Mouse (Mus musculus) testis, adult 2 months (tissue): Measurements from ENCODE around the gene Hdac7. TPM values are rescaled to one million over a fixed set of nuclear protein-coding genes. Genes with fewer than 3 reads are reported as not detected.

ENCODE experiments used
- H3K27ac ChIP-seq: fragments of 200-500 bp; 2 replicates; pipeline ENCODE4 v1.5.1; 2012; ENCODE audit warnings: low read depth, low read length; ENCODE audit not compliant: control insufficient read depth, insufficient read depth
- H3K27me3 ChIP-seq: fragments of 200-500 bp; 2 replicates; pipeline ENCODE4 v1.6.1; 2012; ENCODE audit warnings: mild to moderate bottlenecking, low read length, moderate library complexity; ENCODE audit not compliant: control insufficient read depth, insufficient read depth
- H3K36me3 ChIP-seq: fragments of 200-500 bp; 2 replicates; pipeline ENCODE4 v1.6.1; 2012; ENCODE audit warnings: mild to moderate bottlenecking, low read length; ENCODE audit not compliant: control insufficient read depth, insufficient read depth
- H3K4me1 ChIP-seq: fragments of 200-500 bp; 2 replicates; pipeline ENCODE4 v1.6.1; 2012; ENCODE audit warnings: low read length; ENCODE audit not compliant: control insufficient read depth, insufficient read depth
- H3K4me3 ChIP-seq: fragments of 200-500 bp; 2 replicates; pipeline ENCODE4 v1.5.1; 2012; ENCODE audit warnings: low read depth, mild to moderate bottlenecking, low read length, moderate library complexity, mixed read lengths; ENCODE audit not compliant: control insufficient read depth
- CTCF ChIP-seq: fragments of 200-500 bp; IDR thresholded peaks from 2 replicates; pipeline ENCODE4 v1.5.1; 2012; ENCODE audit warnings: low read depth, mild to moderate bottlenecking, inconsistent platforms, low read length, moderate library complexity; ENCODE audit not compliant: control insufficient read depth, insufficient read depth, insufficient replicate concordance
- POLR2A ChIP-seq: fragments of 200-500 bp; IDR thresholded peaks from 2 replicates; pipeline ENCODE4 v1.6.1; 2012; ENCODE audit warnings: low read depth, mild to moderate bottlenecking, inconsistent platforms, low read length, moderate library complexity; ENCODE audit not compliant: control insufficient read depth
- polyA plus RNA-seq: library from polyadenylated mRNA; depleted of rRNA; stranded (reverse); fragments of >200 nt; gene quantifications from 2 replicates; pipeline ENCODE4 v1.2.3, GENCODE M21; 2012

The Hdac7 gene
- polyA plus RNA-seq, 1 experiment, result 6.1 TPM

DNA sequence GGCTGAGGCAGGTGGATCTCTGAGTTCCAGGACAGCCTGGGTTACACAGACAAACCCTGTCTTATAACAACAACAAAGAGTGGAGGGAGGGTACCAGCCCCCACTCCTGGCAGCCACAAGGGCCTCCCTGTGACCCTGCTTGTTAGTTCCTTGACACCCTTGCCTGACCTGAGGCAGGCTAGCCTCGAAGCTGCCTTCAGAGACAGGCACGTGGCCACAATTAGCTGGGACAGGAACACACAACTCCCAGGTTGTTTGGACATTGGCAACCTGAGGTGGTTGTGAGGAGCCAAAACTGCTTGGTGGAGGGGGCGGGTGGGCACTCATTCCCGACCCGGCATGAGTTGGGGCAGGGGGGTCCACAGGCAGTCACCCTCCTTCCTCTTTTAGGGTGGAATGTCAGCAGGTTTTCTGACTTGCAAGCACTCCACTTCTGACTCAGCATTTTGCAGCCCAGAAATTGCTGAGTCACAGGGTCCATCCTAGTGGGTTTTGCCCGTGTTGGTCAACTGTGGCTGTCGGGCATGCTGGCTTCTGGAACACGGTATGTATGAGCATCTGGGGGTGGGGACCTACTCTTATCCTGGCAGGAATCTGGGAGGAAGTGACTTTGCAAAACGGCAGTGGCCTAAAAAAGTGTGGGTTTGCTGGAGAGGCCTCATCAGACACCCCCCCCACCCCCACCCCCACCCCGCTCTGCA, 57.7 kb downstream of the Hdac7 start:
- TF ChIP-seq CTCF (no peak), POLR2A (no peak)
- H3K4me1 ChIP-seq, result peaks cover 11% of the 10 kb centered on the region
- no peak overlapping the region for H3K27ac ChIP-seq
- no peaks in the 10 kb centered on the region for H3K27me3 ChIP-seq
- no peaks in the 10 kb centered on the region for H3K36me3 ChIP-seq
- no peak overlapping the region for H3K4me3 ChIP-seq

DNA sequence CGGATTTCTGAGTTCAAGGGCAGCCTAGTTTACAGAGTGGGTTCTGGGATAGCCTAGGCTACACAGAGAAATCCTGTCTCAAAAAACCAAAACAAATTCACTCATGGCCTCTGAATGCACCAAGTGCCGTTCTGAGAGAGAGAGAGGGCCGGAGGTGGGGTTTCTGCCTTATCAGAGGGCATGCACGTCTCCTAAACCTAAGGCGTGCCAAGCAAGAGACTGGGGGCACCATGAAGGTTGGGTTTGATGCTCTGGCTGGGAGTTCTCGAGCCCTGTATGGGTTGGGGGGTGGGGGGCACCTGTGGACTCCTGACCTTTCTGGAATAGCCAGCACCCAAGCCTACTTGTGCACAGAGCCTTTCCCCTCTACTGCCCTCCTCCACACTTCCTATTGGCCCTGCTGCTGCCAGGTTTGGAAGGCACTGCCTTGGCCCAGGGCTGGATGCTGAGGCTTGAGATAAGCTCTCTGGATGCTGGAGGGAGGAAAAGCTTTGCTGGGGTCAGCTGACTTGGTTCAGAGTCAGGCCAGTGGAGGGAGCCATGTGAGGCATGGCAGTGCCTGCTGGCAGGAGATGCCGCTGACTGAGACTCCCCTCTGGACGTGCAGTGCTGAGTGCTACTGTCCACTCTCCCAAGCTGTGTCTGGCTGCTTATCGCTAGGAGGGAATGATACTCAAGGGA, 58.4 kb downstream of the Hdac7 start:
- H3K27me3 ChIP-seq, result no peaks in the 10 kb centered on the region
- no peak for TF ChIP-seq POLR2A
- TF ChIP-seq CTCF, result no peak
- no peaks in the 10 kb centered on the region for H3K36me3 ChIP-seq
- H3K4me3 ChIP-seq, result no peak overlapping the region
- no peak overlapping the region for H3K27ac ChIP-seq
- peaks cover 11% of the 10 kb centered on the region for H3K4me1 ChIP-seq

DNA sequence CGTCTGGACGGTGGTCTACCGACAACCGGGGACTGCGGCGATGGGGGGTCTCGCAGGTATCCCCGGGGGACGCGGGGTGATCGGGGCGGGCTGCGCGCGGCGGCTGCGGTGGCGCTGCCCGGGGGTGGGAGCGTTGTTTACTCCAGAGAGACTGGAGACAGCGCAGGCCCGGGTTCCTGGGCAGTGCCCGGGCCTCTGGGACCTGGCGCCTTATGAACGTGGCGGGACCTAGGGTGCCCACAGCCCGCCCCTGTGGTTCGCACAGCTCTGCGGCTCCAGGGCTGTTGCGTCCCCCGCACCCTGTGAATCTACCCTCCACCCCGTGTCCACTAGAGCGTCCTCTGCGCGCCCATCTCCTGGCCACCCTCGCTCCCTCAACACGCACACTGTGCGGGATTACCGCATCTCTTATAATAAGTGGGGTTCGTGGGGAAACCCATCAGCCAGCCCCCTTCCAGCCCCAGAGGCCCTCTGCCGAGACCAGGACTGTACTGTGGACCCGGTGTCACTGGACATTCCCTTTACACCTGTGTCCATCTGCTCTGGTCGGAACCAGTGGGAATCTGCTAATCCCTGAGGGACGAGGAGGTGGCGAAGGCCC, 59.6 kb downstream of the Hdac7 start:
- Histone ChIP-seq H3K4me3 (peak overlapping the region; percentile 84), H3K4me1 (peaks cover 9% of the 10 kb centered on the region), H3K27ac (peak overlapping the region; percentile 43; the same call in 1 of the 2 replicates), H3K27me3 (no peaks in the 10 kb centered on the region), H3K36me3 (no peaks in the 10 kb centered on the region)
- TF ChIP-seq POLR2A (no peak), CTCF (no peak)

DNA sequence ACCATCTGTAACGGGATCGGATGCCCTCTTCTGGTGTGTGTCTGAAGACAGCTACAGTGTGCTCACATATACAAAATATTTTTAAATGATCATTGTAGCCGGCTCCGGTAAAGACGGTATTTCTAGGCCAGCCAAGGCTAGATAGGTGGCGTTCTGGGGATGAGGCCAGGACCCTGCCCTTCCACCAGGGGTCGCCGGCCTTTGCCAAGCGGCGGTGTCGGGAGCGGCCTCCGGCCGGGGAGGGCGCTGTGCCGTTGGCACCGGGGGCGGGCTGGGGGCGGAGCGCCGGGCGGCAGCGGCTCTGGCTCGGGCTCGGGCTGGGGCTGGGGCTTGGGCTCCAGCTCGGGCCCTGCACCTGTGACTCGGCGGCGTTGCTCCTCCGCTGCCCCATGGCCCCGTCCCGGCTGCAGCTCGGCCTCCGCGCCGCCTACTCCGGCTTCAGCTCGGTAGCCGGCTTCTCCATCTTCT, 60.2 kb downstream of the Hdac7 start:
- H3K27ac ChIP-seq, result peak overlapping the region; percentile 43; the same call in 1 of the 2 replicates
- peak; percentile 66 for TF ChIP-seq POLR2A
- peak; percentile 67; the same call in 1 of the 2 replicates for TF ChIP-seq CTCF
- peaks cover 8% of the 10 kb centered on the region for H3K4me1 ChIP-seq
- H3K27me3 ChIP-seq, result no peaks in the 10 kb centered on the region
- H3K36me3 ChIP-seq, result no peaks in the 10 kb centered on the region
- H3K4me3 ChIP-seq, result peak overlapping the region; percentile 84

DNA sequence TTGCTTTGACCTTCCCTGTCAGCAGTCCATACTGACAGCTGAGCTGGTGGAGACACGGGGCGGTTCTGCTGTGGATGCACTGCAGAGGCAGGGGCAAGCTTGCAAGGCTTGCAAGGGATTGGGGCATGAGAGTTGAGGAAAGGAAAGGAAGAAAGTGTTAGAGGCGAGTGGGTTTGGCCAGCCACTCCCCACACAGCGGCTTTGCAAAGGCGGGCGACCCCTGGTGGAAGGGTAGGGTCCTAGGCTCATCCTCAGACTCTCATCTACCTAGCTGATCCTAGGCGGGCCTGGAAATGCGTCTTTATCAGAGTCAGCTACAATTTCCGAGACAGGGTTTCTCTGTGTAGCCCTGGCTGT, 61.6 kb downstream of the Hdac7 start:
- peaks cover 8% of the 10 kb centered on the region for H3K4me1 ChIP-seq
- TF ChIP-seq POLR2A (no peak), CTCF (peak; percentile 68)
- no peak overlapping the region for H3K27ac ChIP-seq

DNA sequence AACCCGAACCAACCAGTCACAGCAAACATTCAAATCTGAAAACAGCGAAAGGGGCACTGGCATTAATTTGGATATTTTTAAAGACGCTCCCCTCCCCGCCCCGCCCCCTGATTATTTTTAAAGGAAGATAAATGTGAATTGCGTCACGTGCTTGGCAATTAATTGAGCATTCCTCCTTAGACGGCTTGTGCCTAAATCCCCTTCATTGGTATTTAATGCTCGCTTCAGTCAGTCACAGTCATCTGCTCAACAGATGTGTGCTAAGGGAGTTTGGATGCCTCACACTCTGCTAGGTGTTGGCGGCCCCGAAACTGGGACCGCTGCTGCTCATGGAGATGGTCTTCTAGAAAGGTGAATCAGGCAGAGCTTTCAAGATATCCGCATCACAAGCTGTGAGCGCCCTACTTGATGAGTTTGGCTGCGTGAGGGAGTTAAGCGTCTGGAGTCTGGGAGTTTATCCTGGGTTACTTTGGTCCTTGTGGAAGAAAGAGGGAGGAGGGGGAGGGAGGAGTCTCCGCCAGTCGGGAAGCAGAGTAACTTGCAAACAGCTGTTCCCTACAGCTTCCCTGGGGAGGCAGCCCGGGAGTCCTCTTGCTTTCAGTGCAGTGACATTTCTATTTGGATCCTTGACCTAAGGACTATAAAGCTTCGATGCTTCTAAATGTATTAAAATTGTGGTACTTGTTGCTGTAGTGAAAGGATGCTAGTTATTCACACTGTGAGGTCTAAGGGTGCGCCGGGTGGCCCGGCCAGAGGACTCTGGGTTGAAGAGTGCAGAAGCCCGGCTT, 62.1 kb downstream of the Hdac7 start:
- H3K36me3 ChIP-seq, result no peaks in the 10 kb centered on the region
- H3K4me3 ChIP-seq, result no peak overlapping the region
- H3K27ac ChIP-seq, result peak overlapping the region; percentile 69
- no peaks in the 10 kb centered on the region for H3K27me3 ChIP-seq
- TF ChIP-seq POLR2A (no peak), CTCF (no peak)
- H3K4me1 ChIP-seq, result peaks cover 4% of the 10 kb centered on the region

More for the DNA sequence above, 61.6 kb downstream of the Hdac7 start:
- H3K4me3 ChIP-seq, result no peak overlapping the region
- no peaks in the 10 kb centered on the region for H3K36me3 ChIP-seq
- H3K27me3 ChIP-seq, result no peaks in the 10 kb centered on the region
